Mouse (Mus musculus) testis, postnatal 10 days (tissue): ENCODE data around the gene Lamtor4.

Experiments
- DNase-seq: peaks from one replicate; pipeline ENCODE4 v3.0.0; 2021; ENCODE audit warnings: low spot score

Gene Lamtor4

DNA sequence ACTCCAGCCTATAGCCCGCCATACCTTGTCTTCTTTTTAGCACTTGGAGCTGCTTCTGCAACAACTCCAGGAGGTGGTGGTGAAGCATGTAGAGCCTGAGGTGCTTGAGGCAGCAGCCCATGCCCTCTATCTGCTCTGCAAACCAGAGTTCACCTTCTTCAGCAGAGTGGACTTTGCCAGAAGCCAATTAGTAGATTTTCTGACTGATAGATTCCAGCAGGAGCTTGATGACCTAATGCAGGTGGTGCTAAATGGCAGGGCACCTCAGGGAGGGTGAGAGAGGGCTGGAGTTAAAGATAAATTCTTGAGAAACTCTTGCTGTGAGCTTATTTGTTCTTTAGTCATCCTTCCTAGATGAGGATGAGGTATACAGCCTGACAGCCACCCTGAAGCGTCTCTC, 44.3 kb downstream of the Lamtor4 start:
- no peak for DNase-seq
